Mouse (Mus musculus) G1E (cell line): Measurements from ENCODE around the gene Gart. TPM values are rescaled to one million over a fixed set of nuclear protein-coding genes. Genes with fewer than 3 reads are reported as not detected.

Experiments used
- ATAC-seq: 2 replicates; pipeline ENCODE4 v1.8.0; 2016; ENCODE audit warnings: mild to moderate bottlenecking; ENCODE audit not compliant: insufficient number of reproducible peaks, poor library complexity, low FRiP score, severe bottlenecking; ENCODE audit errors: extremely low read depth
- DNase-seq: peaks from one replicate; pipeline ENCODE4 v3.0.0; 2012; ENCODE audit warnings: low spot score
- H3K27me3 ChIP-seq: 2 replicates; pipeline ENCODE4 v1.6.1; 2012; ENCODE audit warnings: mild to moderate bottlenecking, low read length, inconsistent platforms; ENCODE audit not compliant: insufficient read depth
- H3K36me3 ChIP-seq: replicated peaks from 2 replicates; pipeline ENCODE3; 2012; ENCODE audit warnings: mild to moderate bottlenecking, inconsistent platforms
- H3K4me1 ChIP-seq: 2 replicates; pipeline ENCODE4 v1.6.1; 2012; ENCODE audit warnings: low read depth, low read length, inconsistent platforms, mixed read lengths; ENCODE audit not compliant: insufficient read depth
- H3K4me3 ChIP-seq: 2 replicates; pipeline ENCODE4 v1.5.1; 2012; ENCODE audit warnings: low read depth, mild to moderate bottlenecking, inconsistent platforms, low read length, moderate library complexity, mixed read lengths
- H3K9me3 ChIP-seq: replicated peaks from 2 replicates; pipeline ENCODE4 v1.6.1; 2012; ENCODE audit warnings: inconsistent platforms
- CTCF ChIP-seq: IDR thresholded peaks from 2 replicates; pipeline ENCODE4 v1.5.1; 2012; ENCODE audit warnings: low read depth, low read length, inconsistent platforms, mixed read lengths
- GATA1 ChIP-seq: IDR thresholded peaks from 2 replicates; pipeline ENCODE4 v1.6.1; 2012; ENCODE audit warnings: borderline replicate concordance, low read length, inconsistent platforms, mixed read lengths
- GATA2 ChIP-seq: IDR thresholded peaks from 2 replicates; pipeline ENCODE4 v1.6.1; 2012; ENCODE audit warnings: low read depth, low read length, inconsistent platforms, borderline replicate concordance
- POLR2AphosphoS5 ChIP-seq: IDR thresholded peaks from 2 replicates; pipeline ENCODE4 v1.6.1; 2012; ENCODE audit warnings: low read depth, low read length, inconsistent platforms; ENCODE audit not compliant: insufficient replicate concordance
- TAL1 ChIP-seq: conservative IDR thresholded peaks from 2 replicates; pipeline ENCODE4 v1.6.1; 2012; ENCODE audit warnings: low read depth, low read length, inconsistent platforms, mixed read lengths
- polyA plus RNA-seq: library from polyadenylated mRNA; stranded (reverse); fragments of >175 nt; gene quantifications from 2 replicates; pipeline ENCODE4 v1.2.3, GENCODE M21; 2012
- total RNA-seq, 2 experiments: library from RNA; stranded (forward) in 1 of 2; stranded (reverse) in 1 of 2; fragments of 200-1000 nt in 1 of 2; fragments of >200 nt in 1 of 2; fragmentation: Nextera tagmentation in 1 of 2; gene quantifications; 2 replicates each; pipeline ENCODE4 v1.2.3; 2014 to 2017

Gene Gart
- total and polyA plus RNA-seq, 3 experiments = 200 to 715 (median 327) TPM

DNA sequence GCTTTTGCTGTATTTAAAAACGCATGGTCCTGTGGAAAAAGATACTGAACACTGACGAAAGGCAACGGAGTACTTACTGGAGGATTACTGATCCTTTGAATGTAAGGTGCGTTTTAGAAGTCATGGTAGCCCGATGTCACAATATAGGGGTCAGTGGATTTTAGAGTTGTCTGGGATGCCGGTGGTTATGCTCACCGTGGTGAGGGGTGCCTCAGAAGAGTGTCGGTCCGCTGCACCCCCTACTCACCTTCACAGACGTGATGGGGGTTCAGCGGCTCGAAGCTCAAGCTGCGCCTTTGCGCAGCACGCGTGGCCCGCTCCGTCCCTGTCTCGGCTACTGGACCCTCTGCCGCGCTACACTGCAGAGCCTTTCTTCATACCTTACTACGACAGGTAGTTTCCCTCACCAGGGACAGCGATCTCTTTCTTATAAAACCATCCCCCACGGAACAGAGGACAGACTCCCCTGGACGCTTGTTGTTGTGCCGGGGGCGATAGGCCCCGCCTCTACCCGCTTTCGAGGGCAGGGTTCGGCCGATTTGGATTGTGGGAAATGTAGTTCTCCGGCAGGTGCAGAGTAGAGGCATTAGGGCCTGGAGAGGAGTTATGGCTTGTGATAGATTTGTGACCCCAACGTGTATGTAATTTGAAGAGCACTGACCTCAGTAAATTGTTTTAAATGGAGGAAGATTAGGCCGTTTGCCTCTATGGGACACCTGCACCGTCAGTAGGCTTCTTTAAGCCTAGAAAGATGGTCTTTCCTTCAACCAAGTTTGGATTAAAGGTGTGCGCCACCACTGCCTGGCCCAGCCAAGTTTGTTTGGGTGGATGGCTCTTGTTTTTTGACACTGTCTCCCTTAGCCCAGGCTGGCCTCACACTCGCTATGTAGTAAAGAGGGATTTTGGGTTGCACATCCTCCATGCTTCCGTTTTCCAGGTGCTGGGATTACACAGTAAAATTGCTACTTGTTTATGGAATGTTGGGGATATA, 27.9 kb downstream of the Gart start, which contains the start of gene Dnajc28:
Dnajc28 (minus strand) TSS at position 516 of the 991 bp plus-strand sequence.
- no peaks in the 10 kb centered on the region; the same call in 1 of the 2 replicates for H3K27me3 ChIP-seq
- DNase-seq (peak; percentile 81), ATAC-seq (peak; percentile 83)
- TF ChIP-seq POLR2AphosphoS5 (peak; percentile 58; the same call in 1 of the 2 replicates), GATA2 (no peak)
- peaks cover 52% of the 10 kb centered on the region for H3K36me3 ChIP-seq
- peak within 1 kb of the TSS; percentile 74 for H3K4me3 ChIP-seq
- peaks cover 21% of the 10 kb centered on the region for H3K4me1 ChIP-seq
- no peaks in the 10 kb centered on the region for H3K9me3 ChIP-seq

DNA sequence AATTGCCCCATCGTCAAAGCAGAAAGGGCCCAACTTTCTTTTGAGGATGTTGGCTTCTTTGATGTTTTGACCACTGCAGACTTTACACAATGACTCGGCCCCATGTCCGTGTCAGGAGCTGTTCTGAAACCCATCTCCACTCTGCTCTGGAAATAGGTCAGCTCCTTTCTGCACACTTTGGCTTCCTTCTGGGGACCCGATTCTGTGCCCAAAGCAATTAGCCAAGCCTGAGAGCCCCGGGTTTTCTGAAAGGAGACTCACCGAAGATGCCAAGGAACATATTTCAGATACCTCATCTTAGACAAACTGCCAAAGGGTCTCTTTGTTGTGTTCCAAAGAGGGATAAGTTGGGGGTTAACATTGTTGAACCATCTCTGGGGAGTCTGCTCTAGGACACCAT, 32.2 kb downstream of the Gart start:
- no peaks in the 10 kb centered on the region for H3K9me3 ChIP-seq
- peaks cover 10% of the 10 kb centered on the region for H3K36me3 ChIP-seq
- peaks cover 18% of the 10 kb centered on the region; the same call in 1 of the 2 replicates for H3K27me3 ChIP-seq
- TF ChIP-seq POLR2AphosphoS5 (no peak), GATA1 (no peak), CTCF (no peak), GATA2 (no peak), TAL1 (no peak)
- DNase-seq (no peak), ATAC-seq (no peak)
- peaks cover 20% of the 10 kb centered on the region for H3K4me1 ChIP-seq
- no peak overlapping the region for H3K4me3 ChIP-seq

DNA sequence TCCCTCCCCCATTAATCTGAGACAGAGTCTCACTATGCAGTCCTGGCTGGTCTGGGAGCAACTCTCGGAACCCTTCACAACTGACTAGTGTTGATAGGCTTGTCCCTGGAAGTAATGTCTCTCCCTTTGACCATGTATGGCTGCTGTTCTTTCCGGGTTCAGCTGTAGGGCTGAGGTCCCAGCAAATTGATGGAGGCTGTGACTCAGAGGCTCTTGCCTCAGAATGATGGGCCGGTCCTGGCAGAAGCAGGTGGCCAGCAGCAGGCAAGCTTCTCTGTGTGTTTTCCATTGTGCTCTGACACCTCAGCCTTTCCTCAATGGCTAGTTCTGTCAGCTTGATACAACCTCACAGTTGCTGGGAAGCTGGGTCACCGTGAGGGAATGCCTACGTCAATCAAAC, 34.2 kb downstream of the Gart start:
- Histone ChIP-seq H3K9me3 (no peaks in the 10 kb centered on the region; the same call in 1 of the 2 replicates), H3K27me3 (peaks cover 21% of the 10 kb centered on the region; the same call in 1 of the 2 replicates), H3K4me1 (peaks cover 5% of the 10 kb centered on the region; the same call in 1 of the 2 replicates), H3K36me3 (peaks cover 5% of the 10 kb centered on the region), H3K4me3 (no peak overlapping the region)
- DNase-seq (no peak), ATAC-seq (no peak)
- no peak for TF ChIP-seq GATA2
- no peak for TF ChIP-seq GATA1
- no peak for TF ChIP-seq CTCF
- no peak for TF ChIP-seq POLR2AphosphoS5
- no peak for TF ChIP-seq TAL1

DNA sequence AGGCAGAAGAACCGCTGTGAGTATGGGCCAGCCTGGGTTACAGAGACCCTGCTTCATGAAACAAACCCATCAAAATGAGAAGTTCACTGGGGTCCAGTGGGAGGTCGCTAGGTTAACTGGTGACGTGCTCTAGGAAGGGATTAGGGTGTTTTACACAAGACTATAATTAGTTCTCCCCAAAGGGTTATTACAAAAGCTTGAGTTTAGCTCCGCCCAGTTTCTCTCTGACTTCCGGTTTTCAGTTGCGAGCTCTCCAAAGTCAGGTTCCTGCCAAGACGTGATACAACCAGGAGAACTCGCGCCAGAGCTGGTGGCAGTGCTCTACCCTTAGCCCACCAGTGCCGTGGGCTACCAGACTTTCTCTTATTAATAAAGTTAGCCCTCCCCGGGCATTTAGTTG, 35.5 kb downstream of the Gart start:
- peaks cover 21% of the 10 kb centered on the region for H3K27me3 ChIP-seq
- no peaks in the 10 kb centered on the region; the same call in 1 of the 2 replicates for H3K9me3 ChIP-seq
- peaks cover 5% of the 10 kb centered on the region; the same call in 1 of the 2 replicates for H3K4me1 ChIP-seq
- ATAC-seq = no peak
- DNase-seq = no peak
- no peaks in the 10 kb centered on the region for H3K36me3 ChIP-seq
- H3K4me3 ChIP-seq = no peak overlapping the region
- TF ChIP-seq CTCF = no peak
- no peak for TF ChIP-seq TAL1
- TF ChIP-seq GATA2 = no peak
- TF ChIP-seq POLR2AphosphoS5 = no peak
- TF ChIP-seq GATA1 = no peak

DNA sequence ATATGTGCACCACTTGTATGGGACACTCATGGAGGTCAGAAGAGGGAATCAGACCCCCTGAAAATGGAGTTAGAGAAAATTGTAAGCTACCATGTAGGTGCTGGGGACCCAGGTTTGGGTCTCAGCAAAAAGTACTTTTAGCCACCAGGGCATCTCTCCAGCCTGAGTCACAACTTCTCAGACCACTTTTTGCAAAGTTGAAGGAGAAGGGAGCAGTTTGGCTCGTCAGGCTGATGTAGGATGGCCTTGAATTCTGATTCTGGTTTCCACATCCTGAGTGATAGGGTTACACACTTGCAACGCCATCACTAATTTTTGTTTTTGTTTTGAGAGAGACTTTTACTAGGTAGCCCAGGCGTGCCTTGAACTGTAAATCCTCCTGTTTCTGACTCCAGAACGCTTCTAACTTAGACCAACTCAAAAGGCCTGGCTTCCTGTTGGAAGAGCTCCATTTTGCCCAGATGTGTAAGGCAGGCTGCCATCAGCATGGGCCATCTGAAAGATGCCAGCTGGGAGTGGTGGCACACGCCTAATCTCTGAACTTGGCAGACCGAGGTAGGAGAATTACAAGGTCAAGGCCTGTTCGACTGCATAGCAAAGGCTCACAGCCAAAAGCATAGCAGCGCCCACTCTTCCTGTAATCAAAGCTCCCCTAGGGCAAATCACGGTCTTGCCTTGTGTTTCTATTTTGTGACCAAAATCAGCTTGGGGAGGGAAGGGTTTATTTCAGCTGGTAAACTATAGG, 37.1 kb downstream of the Gart start:
- no peaks in the 10 kb centered on the region for H3K36me3 ChIP-seq
- no peak for ATAC-seq
- peaks cover 31% of the 10 kb centered on the region for H3K27me3 ChIP-seq
- no peak overlapping the region for H3K4me3 ChIP-seq
- H3K9me3 ChIP-seq = no peaks in the 10 kb centered on the region; the same call in 1 of the 2 replicates
- TF ChIP-seq TAL1 = no peak
- TF ChIP-seq POLR2AphosphoS5 = no peak
- no peak for TF ChIP-seq GATA1
- no peak for TF ChIP-seq CTCF
- no peak for TF ChIP-seq GATA2
- no peak for DNase-seq
- H3K4me1 ChIP-seq = peaks cover 5% of the 10 kb centered on the region; the same call in 1 of the 2 replicates

DNA sequence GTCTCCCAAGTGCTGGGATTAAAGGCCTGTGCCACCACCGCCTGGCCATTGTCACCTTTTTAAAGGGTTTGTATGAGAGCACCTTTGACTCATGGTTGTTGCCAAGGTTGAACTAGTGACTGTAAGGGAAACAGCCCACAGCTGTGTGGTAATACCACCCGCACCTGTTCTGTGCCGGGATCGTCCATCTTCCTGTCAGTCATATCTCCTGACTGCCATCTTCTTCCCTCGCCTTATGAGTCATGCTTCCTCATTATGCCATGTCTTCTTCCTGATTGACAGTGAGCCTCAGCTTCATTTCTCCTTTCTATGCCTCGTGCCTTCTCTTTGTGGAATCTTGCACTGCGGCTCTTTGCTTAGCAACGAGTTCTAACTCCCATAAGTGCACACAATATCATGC, 39.8 kb downstream of the Gart start:
- no peak for ATAC-seq
- DNase-seq = no peak

More for the DNA sequence above, 39.8 kb downstream of the Gart start:
- Histone ChIP-seq H3K9me3 (no peaks in the 10 kb centered on the region; the same call in 1 of the 2 replicates), H3K4me3 (no peak overlapping the region), H3K36me3 (no peaks in the 10 kb centered on the region), H3K4me1 (peaks cover 5% of the 10 kb centered on the region; the same call in 1 of the 2 replicates), H3K27me3 (peaks cover 33% of the 10 kb centered on the region)
- TF ChIP-seq GATA2 (no peak), CTCF (no peak), GATA1 (no peak), TAL1 (no peak)
